Mouse (Mus musculus): Measurements from ENCODE around the gene Adh5.

Gene Adh5

GRCm38 (mm10) chr3:138503754-138504153, 60.9 kb downstream of the Adh5 start:
- DNase-seq (ENCODE audit: extremely low read depth, insufficient read length, low spot score), result no peak
